Mouse (Mus musculus) thymus, adult 2 months (tissue): Measurements from ENCODE around the gene Tle4. TPM values are rescaled to one million over a fixed set of nuclear protein-coding genes. Genes with fewer than 3 reads are reported as not detected.

ENCODE experiments used
- DNase-seq: peaks from one replicate; pipeline ENCODE4 v3.0.0; 2021
- H3K27ac ChIP-seq: fragments of 200-500 bp; 2 replicates; pipeline ENCODE4 v1.5.1; 2012; ENCODE audit warnings: low read length, control low read depth; ENCODE audit not compliant: control insufficient read depth, insufficient read depth
- H3K27me3 ChIP-seq: fragments of 200-500 bp; 2 replicates; pipeline ENCODE4 v1.6.1; 2012; ENCODE audit warnings: mild to moderate bottlenecking, low read length, moderate library complexity, mixed read lengths; ENCODE audit not compliant: control insufficient read depth, insufficient read depth
- H3K36me3 ChIP-seq: fragments of 200-500 bp; 2 replicates; pipeline ENCODE4 v1.6.1; 2012; ENCODE audit warnings: mild to moderate bottlenecking, low read length, moderate library complexity; ENCODE audit not compliant: control insufficient read depth, insufficient read depth
- H3K4me1 ChIP-seq: fragments of 200-500 bp; replicated peaks from 2 replicates; pipeline ENCODE4 v1.6.1; 2012; ENCODE audit warnings: low read length; ENCODE audit not compliant: control insufficient read depth, insufficient read depth
- H3K4me3 ChIP-seq: fragments of 200-500 bp; 2 replicates; pipeline ENCODE4 v1.5.1; 2012; ENCODE audit warnings: mild to moderate bottlenecking, low read length, control low read depth, moderate library complexity; ENCODE audit not compliant: control insufficient read depth, insufficient read depth
- CTCF ChIP-seq: fragments of 200-500 bp; IDR thresholded peaks from 2 replicates; pipeline ENCODE4 v1.5.1; 2012; ENCODE audit warnings: mild to moderate bottlenecking, control low read depth, low read length, moderate library complexity, borderline replicate concordance; ENCODE audit not compliant: control insufficient read depth, poor library complexity, insufficient read depth; ENCODE audit errors: extremely low read depth
- POLR2A ChIP-seq: fragments of 200-500 bp; IDR thresholded peaks from 2 replicates; pipeline ENCODE4 v1.6.1; 2012; ENCODE audit warnings: mild to moderate bottlenecking, low read length, control low read depth, moderate library complexity; ENCODE audit not compliant: control insufficient read depth, poor library complexity, insufficient read depth; ENCODE audit errors: extremely low read depth
- WGBS: fragments of 180-500 bp; shearing (Covaris S2); methylation state at CpG from one replicate; pipeline ENCODE4 v1.1.7; 2018; 5-methylcytosine and 5-hydroxymethylcytosine counted together
- polyA plus RNA-seq: library from polyadenylated mRNA; depleted of rRNA; stranded (reverse); fragments of >200 nt; gene quantifications from 2 replicates; pipeline ENCODE4 v1.2.3, GENCODE M21; 2012

Tle4 gene
- polyA plus RNA-seq, 1 experiment: 17.8 TPM

GRCm38 (mm10) chr19:14536676-14537075 is 61.2 kb downstream of the Tle4 start:
- no peak for DNase-seq
- no peaks in the 10 kb centered on the region for H3K36me3 ChIP-seq
- TF ChIP-seq POLR2A (no peak), CTCF (no peak)
- no peaks in the 10 kb centered on the region for H3K27me3 ChIP-seq
- WGBS: 90% methylated on average over 2 of the region's 2 CpGs
- H3K4me3 ChIP-seq: no peak overlapping the region
- H3K27ac ChIP-seq: no peak overlapping the region
- no peaks in the 10 kb centered on the region for H3K4me1 ChIP-seq

- no peak for DNase-seq
- Histone ChIP-seq H3K27ac (no peak overlapping the region), H3K4me1 (no peaks in the 10 kb centered on the region), H3K27me3 (no peaks in the 10 kb centered on the region), H3K36me3 (no peaks in the 10 kb centered on the region), H3K4me3 (no peak overlapping the region)
- no peak for TF ChIP-seq CTCF
- TF ChIP-seq POLR2A: no peak
These were observed 63.4 kb downstream of the Tle4 start for GRCm38 (mm10) chr19:14534447-14534846.

- no peak overlapping the region for H3K27ac ChIP-seq
- H3K4me3 ChIP-seq: no peak overlapping the region
- H3K4me1 ChIP-seq: no peaks in the 10 kb centered on the region
- H3K36me3 ChIP-seq: no peaks in the 10 kb centered on the region
- 96% methylated on average over 6 of the region's 6 CpGs for WGBS
- no peak for TF ChIP-seq CTCF
- no peak for TF ChIP-seq POLR2A
- H3K27me3 ChIP-seq: no peaks in the 10 kb centered on the region
- DNase-seq: no peak
These were observed 65.0 kb downstream of the Tle4 start for GRCm38 (mm10) chr19:14532861-14533260.

GRCm38 (mm10) chr19:14520098-14520802 is 77.6 kb downstream of the Tle4 start:
- no peaks in the 10 kb centered on the region for H3K4me1 ChIP-seq
- WGBS: 89% methylated on average over 2 of the region's 2 CpGs
- H3K27me3 ChIP-seq: no peaks in the 10 kb centered on the region
- no peak for DNase-seq
- no peaks in the 10 kb centered on the region; the same call in 1 of the 2 replicates for H3K36me3 ChIP-seq
- no peak overlapping the region for H3K27ac ChIP-seq
- no peak overlapping the region for H3K4me3 ChIP-seq
- TF ChIP-seq CTCF (no peak), POLR2A (no peak)

- TF ChIP-seq CTCF (no peak), POLR2A (no peak)
- 96% methylated on average over 7 of the region's 7 CpGs for WGBS
- DNase-seq: no peak
- no peak overlapping the region for H3K27ac ChIP-seq
- H3K27me3 ChIP-seq: no peaks in the 10 kb centered on the region
- H3K36me3 ChIP-seq: no peaks in the 10 kb centered on the region; the same call in 1 of the 2 replicates
- H3K4me3 ChIP-seq: no peak overlapping the region
- no peaks in the 10 kb centered on the region for H3K4me1 ChIP-seq
These were observed 78.7 kb downstream of the Tle4 start for GRCm38 (mm10) chr19:14519186-14519585.

- H3K4me1 ChIP-seq: no peaks in the 10 kb centered on the region
- no peak overlapping the region for H3K27ac ChIP-seq
- no peak for DNase-seq
- WGBS: 93% methylated on average over 9 of the region's 9 CpGs
- H3K27me3 ChIP-seq: no peaks in the 10 kb centered on the region
- no peak for TF ChIP-seq CTCF
- no peak overlapping the region for H3K4me3 ChIP-seq
- no peaks in the 10 kb centered on the region; the same call in 1 of the 2 replicates for H3K36me3 ChIP-seq
These were observed 79.3 kb downstream of the Tle4 start for GRCm38 (mm10) chr19:14518438-14519044.

GRCm38 (mm10) chr19:14516420-14516819 is 81.4 kb downstream of the Tle4 start:
- Histone ChIP-seq H3K4me3 (no peak overlapping the region), H3K27ac (no peak overlapping the region), H3K36me3 (no peaks in the 10 kb centered on the region; the same call in 1 of the 2 replicates), H3K4me1 (no peaks in the 10 kb centered on the region), H3K27me3 (no peaks in the 10 kb centered on the region)
- TF ChIP-seq POLR2A (no peak), CTCF (no peak)
- DNase-seq: no peak
- 98% methylated on average over 1 of the region's 1 CpGs for WGBS

- Histone ChIP-seq H3K27me3 (no peaks in the 10 kb centered on the region), H3K4me3 (no peak overlapping the region), H3K36me3 (no peaks in the 10 kb centered on the region), H3K4me1 (no peaks in the 10 kb centered on the region), H3K27ac (no peak overlapping the region)
- 96% methylated on average over 4 of the region's 4 CpGs for WGBS
- DNase-seq: no peak
- no peak for TF ChIP-seq POLR2A
- TF ChIP-seq CTCF: no peak
These were observed 89.0 kb downstream of the Tle4 start for GRCm38 (mm10) chr19:14508819-14509218.
